9 mouse cellular contexts compared by ENCODE assay signal in genomic region chr14:78668291-78668690, GRCm38 (mm10).
DNase-seq lines count a peak whose midpoint lies in the region; ATAC-seq and TF ChIP-seq lines count a peak whose summit lies in the region.
"Had no signal": no experiment of that assay in that cellular context is flagged by ENCODE, and none has a peak within 500 bp of the region (broad histone marks: within the 10 kb centered on the region; RNA-seq: fewer than 3 reads in every experiment).

No protein-coding gene starts in this region.

- H3K36me3 ChIP-seq in G1E (replicated peaks), result no peaks in the 10 kb centered on the region
- no peaks in the 10 kb centered on the region for H3K36me3 ChIP-seq in forebrain, embryonic 11.5 days (ENCODE audit: control insufficient read depth, insufficient read depth, low read length)
- no peaks in the 10 kb centered on the region for H3K36me3 ChIP-seq in hindbrain, embryonic 10.5 days

- H3K4me2 ChIP-seq in forebrain, embryonic 11.5 days (ENCODE audit: low read depth, low read length, severe bottlenecking), result no peak overlapping the region

- no peaks in the 10 kb centered on the region for H3K9me3 ChIP-seq in G1E (replicated peaks)
- H3K9me3 ChIP-seq in forebrain, embryonic 11.5 days (ENCODE audit: control insufficient read depth, low read length), result no peaks in the 10 kb centered on the region
- no peaks in the 10 kb centered on the region for H3K9me3 ChIP-seq in hindbrain, embryonic 10.5 days

- H3K4me3 ChIP-seq in G1E (ENCODE audit: low read depth, low read length), result no peak overlapping the region
- H3K4me3 ChIP-seq in forebrain, embryonic 11.5 days (ENCODE audit: low read depth, low read length), result no peak overlapping the region
- H3K4me3 ChIP-seq in hindbrain, embryonic 10.5 days, result no peak overlapping the region

- H3K27ac ChIP-seq in forebrain, embryonic 11.5 days (ENCODE audit: low read depth, low read length), result no peak overlapping the region
- H3K27ac ChIP-seq in hindbrain, embryonic 10.5 days, result no peak overlapping the region
- H3K27ac ChIP-seq: macrophage had no signal

- peak; percentile 66 for TF ChIP-seq CTCF in G1E (IDR thresholded peaks at IDR 0.05; ENCODE audit: low read depth, low read length)

- ATAC-seq in G1E (ENCODE audit: extremely low read depth, insufficient number of reproducible peaks, low FRiP score, poor library complexity, severe bottlenecking), result peak; percentile 45; the same call in 1 of the 2 replicates
- peak; percentile 72; the same call in 1 of the 2 replicates for ATAC-seq in forebrain, embryonic 11.5 days (replicated peaks; ENCODE audit: low FRiP score)

- no peaks in the 10 kb centered on the region for H3K4me1 ChIP-seq in G1E (ENCODE audit: insufficient read depth, low read depth, low read length)
- H3K4me1 ChIP-seq in forebrain, embryonic 11.5 days (replicated peaks; ENCODE audit: control insufficient read depth, insufficient read depth, low read length), result no peaks in the 10 kb centered on the region
- H3K4me1 ChIP-seq in hindbrain, embryonic 10.5 days (replicated peaks), result no peaks in the 10 kb centered on the region

- peak; percentile 44 for DNase-seq in G1E (ENCODE audit: low spot score)
- peak; percentile 55 for DNase-seq in brain, embryonic 18.5 days (ENCODE audit: low read depth, low spot score)
- peak; percentile 81 for DNase-seq in forebrain, embryonic 11.5 days (ENCODE audit: low spot score)
- DNase-seq in hindbrain, embryonic 10.5 days (ENCODE audit: low spot score), result peak; percentile 72
- peak; percentile 90 for DNase-seq in layer of hippocampus, adult 9-10 months (ENCODE audit: low spot score)
- peak; percentile 86 for DNase-seq in lung, postnatal 25 days (ENCODE audit: low spot score)
- peak; percentile 90 for DNase-seq in retina, postnatal 1 day
- DNase-seq in thymus, postnatal 36 days, result peak; percentile 56 to 68

- H3K9ac ChIP-seq in forebrain, embryonic 11.5 days (ENCODE audit: low read length), result no peak overlapping the region

- H3K27me3 ChIP-seq in G1E (ENCODE audit: insufficient read depth, low read length), result no peaks in the 10 kb centered on the region
- H3K27me3 ChIP-seq in forebrain, embryonic 11.5 days (ENCODE audit: control insufficient read depth, insufficient read depth, low read length), result no peaks in the 10 kb centered on the region
- H3K27me3 ChIP-seq in hindbrain, embryonic 10.5 days (ENCODE audit: insufficient read depth, poor library complexity, severe bottlenecking), result no peaks in the 10 kb centered on the region

- WGBS in forebrain, embryonic 11.5 days, result 24% methylated on average over 6 of the region's 6 CpGs
- WGBS in hindbrain, embryonic 10.5 days, result 24% methylated on average over 6 of the region's 6 CpGs
